Mouse (Mus musculus) intestine, embryonic 15.5 days (tissue): ENCODE data around the gene Eepd1. TPM values are rescaled to one million over a fixed set of nuclear protein-coding genes. Genes with fewer than 3 reads are reported as not detected.

Source experiments
- ATAC-seq: fragments of 200-750 bp; cut with Nextera tagmentation; 2 replicates; pipeline ENCODE4 v1.8.0; 2017; ENCODE audit warnings: moderate TSS enrichment, moderate library complexity
- H3K27ac ChIP-seq: fragments of 300-500 bp; sonication (generic); 2 replicates; pipeline ENCODE4 v1.5.1; 2015; ENCODE audit warnings: mild to moderate bottlenecking, inconsistent platforms
- H3K27me3 ChIP-seq: fragments of 300-500 bp; sonication (generic); replicated peaks from 2 replicates; pipeline ENCODE4 v1.6.1; 2015; ENCODE audit warnings: inconsistent platforms
- H3K36me3 ChIP-seq: fragments of 300-500 bp; sonication (generic); 2 replicates; pipeline ENCODE4 v1.6.1; 2015; ENCODE audit warnings: inconsistent platforms
- H3K4me1 ChIP-seq: fragments of 300-500 bp; sonication (generic); replicated peaks from 2 replicates; pipeline ENCODE4 v1.6.1; 2015; ENCODE audit warnings: inconsistent platforms
- H3K4me2 ChIP-seq: fragments of 300-500 bp; sonication (generic); replicated peaks from 2 replicates; pipeline ENCODE4 v1.6.1; 2015; ENCODE audit warnings: mild to moderate bottlenecking, inconsistent platforms
- H3K4me3 ChIP-seq: fragments of 300-500 bp; sonication (generic); replicated peaks from 2 replicates; pipeline ENCODE4 v1.5.1; 2015; ENCODE audit warnings: inconsistent platforms
- H3K9ac ChIP-seq: fragments of 300-500 bp; sonication (generic); 2 replicates; pipeline ENCODE4 v1.6.1; 2015; ENCODE audit warnings: inconsistent platforms
- H3K9me3 ChIP-seq: fragments of 300-500 bp; sonication (generic); 2 replicates; pipeline ENCODE4 v1.6.1; 2016; ENCODE audit warnings: inconsistent platforms
- WGBS: fragments of 180-500 bp; shearing (Covaris S2); methylation state at CpG from one replicate; pipeline ENCODE4 v1.1.7; 2015; 5-methylcytosine and 5-hydroxymethylcytosine counted together
- polyA plus RNA-seq: library from polyadenylated mRNA; unstranded; fragments of >200 nt; fragmentation: Nextera tagmentation; extraction: Ambion mirVana; gene quantifications from 2 replicates; pipeline ENCODE4 v1.2.1, GENCODE M21; 2015

The Eepd1 gene
- polyA plus RNA-seq, 1 experiment from 2014 or later = 5.9 TPM

- Histone ChIP-seq H3K27me3 (no peaks in the 10 kb centered on the region), H3K4me3 (no peak overlapping the region), H3K9me3 (no peaks in the 10 kb centered on the region), H3K36me3 (no peaks in the 10 kb centered on the region), H3K4me2 (no peak overlapping the region), H3K4me1 (0 out of 2 replicates have a peak, but pooled peaks cover 5% of the 10 kb centered on the region), H3K27ac (no peak overlapping the region), H3K9ac (no peak overlapping the region)
- 78% methylated on average over 5 of the region's 5 CpGs for WGBS
- no peak for ATAC-seq
These were observed 12.6 kb downstream of the Eepd1 start for GRCm38 (mm10) chr9:25493918-25494317.

DNA sequence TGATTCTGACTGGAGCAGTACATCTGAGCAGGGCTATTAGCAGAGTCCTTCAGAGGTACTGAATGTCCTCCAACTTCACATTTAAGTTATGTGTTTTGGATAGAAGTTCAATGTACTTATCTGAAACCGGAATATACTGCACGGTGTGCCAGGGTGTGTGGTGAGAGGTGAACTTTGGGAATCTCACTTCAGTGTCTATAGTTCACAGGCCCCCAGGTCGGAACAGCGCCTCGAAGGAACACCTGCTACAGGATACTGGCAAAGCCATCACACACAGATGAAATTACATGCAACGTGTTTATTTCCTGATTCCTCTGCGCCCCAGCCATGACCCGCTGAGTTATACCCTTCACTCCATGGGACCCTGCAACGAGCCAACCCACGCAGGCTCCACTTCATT lies 14.3 kb downstream of the Eepd1 start:
- Histone ChIP-seq H3K27me3 (no peaks in the 10 kb centered on the region), H3K9me3 (no peaks in the 10 kb centered on the region), H3K36me3 (no peaks in the 10 kb centered on the region), H3K4me1 (0 out of 2 replicates have a peak, but pooled peaks cover 6% of the 10 kb centered on the region), H3K9ac (no peak overlapping the region), H3K4me2 (no peak overlapping the region), H3K4me3 (no peak overlapping the region), H3K27ac (no peak overlapping the region)
- 96% methylated on average over 10 of the region's 10 CpGs for WGBS
- ATAC-seq = no peak

DNA sequence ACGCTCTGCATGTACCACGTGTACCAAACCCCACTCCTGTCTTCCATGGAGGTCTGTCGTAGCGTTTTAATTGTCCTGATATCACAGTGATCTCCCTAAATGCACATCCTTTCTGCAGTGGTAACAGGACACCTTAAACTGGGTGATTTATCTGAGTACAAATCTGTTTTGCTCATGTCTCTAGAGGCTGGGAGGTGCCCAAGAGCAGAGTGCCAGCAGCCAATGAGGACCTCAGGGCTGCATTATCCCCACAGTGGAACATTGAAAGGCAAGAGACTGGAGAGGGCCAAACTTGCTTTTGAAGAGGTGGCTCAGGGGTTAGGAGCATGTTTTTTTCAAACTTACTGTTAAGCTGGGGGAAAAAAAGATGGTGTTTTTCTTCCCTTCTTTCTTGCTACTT lies 14.8 kb downstream of the Eepd1 start:
- 0 out of 2 replicates have a peak, but pooled peaks cover 4% of the 10 kb centered on the region for H3K4me1 ChIP-seq
- H3K36me3 ChIP-seq = no peaks in the 10 kb centered on the region
- no peak overlapping the region for H3K4me3 ChIP-seq
- H3K9me3 ChIP-seq = no peaks in the 10 kb centered on the region
- H3K27ac ChIP-seq = no peak overlapping the region
- ATAC-seq = no peak
- no peak overlapping the region for H3K9ac ChIP-seq
- no peak overlapping the region for H3K4me2 ChIP-seq
- 82% methylated on average over 4 of the region's 4 CpGs for WGBS
- no peaks in the 10 kb centered on the region for H3K27me3 ChIP-seq

- Histone ChIP-seq H3K9ac (no peak overlapping the region), H3K4me2 (no peak overlapping the region), H3K9me3 (no peaks in the 10 kb centered on the region), H3K27ac (no peak overlapping the region), H3K27me3 (no peaks in the 10 kb centered on the region), H3K36me3 (no peaks in the 10 kb centered on the region), H3K4me1 (0 out of 2 replicates have a peak, but pooled peaks cover 4% of the 10 kb centered on the region), H3K4me3 (no peak overlapping the region)
- 96% methylated on average over 2 of the region's 2 CpGs for WGBS
- ATAC-seq = no peak
These were observed 15.4 kb downstream of the Eepd1 start for GRCm38 (mm10) chr9:25496703-25497102.

GRCm38 (mm10) chr9:25498770-25499169 lies 17.4 kb downstream of the Eepd1 start:
- Histone ChIP-seq H3K9me3 (no peaks in the 10 kb centered on the region), H3K27ac (no peak overlapping the region), H3K4me2 (no peak overlapping the region), H3K9ac (no peak overlapping the region), H3K4me3 (no peak overlapping the region), H3K27me3 (no peaks in the 10 kb centered on the region), H3K36me3 (no peaks in the 10 kb centered on the region), H3K4me1 (0 out of 2 replicates have a peak, but pooled peaks cover 4% of the 10 kb centered on the region)
- no peak for ATAC-seq
- WGBS = 23% methylated on average over 4 of the region's 4 CpGs

- WGBS = 29% methylated on average over 3 of the region's 3 CpGs
- Histone ChIP-seq H3K36me3 (no peaks in the 10 kb centered on the region), H3K9ac (no peak overlapping the region), H3K9me3 (no peaks in the 10 kb centered on the region), H3K4me2 (no peak overlapping the region), H3K27me3 (no peaks in the 10 kb centered on the region), H3K4me3 (no peak overlapping the region), H3K27ac (no peak overlapping the region), H3K4me1 (0 out of 2 replicates have a peak, but pooled peaks cover 4% of the 10 kb centered on the region)
- no peak for ATAC-seq
These were observed 18.0 kb downstream of the Eepd1 start for GRCm38 (mm10) chr9:25499306-25499705.

DNA sequence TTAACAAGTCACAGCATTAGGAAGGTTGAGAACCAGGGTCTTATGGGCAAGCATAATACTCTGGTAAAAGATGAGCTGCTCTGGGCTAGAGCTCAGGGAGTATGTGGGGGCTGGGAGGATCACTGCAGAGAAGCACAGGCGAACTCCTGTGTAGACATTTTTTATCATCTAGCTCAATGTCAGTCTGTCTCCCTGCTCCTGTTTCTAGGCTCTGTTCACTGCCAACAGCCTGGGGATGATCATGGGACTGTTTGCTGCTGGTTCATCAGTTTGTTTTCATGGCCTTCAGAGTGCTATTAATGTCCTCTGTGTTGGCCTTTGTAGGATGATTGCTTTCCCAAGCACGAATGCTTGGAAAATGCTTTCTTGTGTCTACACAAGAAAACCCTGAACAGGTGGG lies 18.7 kb downstream of the Eepd1 start:
- 68% methylated on average over 2 of the region's 2 CpGs for WGBS
- no peak for ATAC-seq
- H3K27me3 ChIP-seq = no peaks in the 10 kb centered on the region
- no peak overlapping the region for H3K27ac ChIP-seq
- 0 out of 2 replicates have a peak, but pooled peaks cover 4% of the 10 kb centered on the region for H3K4me1 ChIP-seq
- H3K9ac ChIP-seq = no peak overlapping the region
- H3K4me3 ChIP-seq = no peak overlapping the region
- no peaks in the 10 kb centered on the region for H3K9me3 ChIP-seq
- H3K36me3 ChIP-seq = no peaks in the 10 kb centered on the region
- H3K4me2 ChIP-seq = no peak overlapping the region

- WGBS = 84% methylated on average over 3 of the region's 3 CpGs
- no peak overlapping the region for H3K27ac ChIP-seq
- ATAC-seq = no peak
These were observed 27.5 kb downstream of the Eepd1 start for GRCm38 (mm10) chr9:25508825-25509224.

DNA sequence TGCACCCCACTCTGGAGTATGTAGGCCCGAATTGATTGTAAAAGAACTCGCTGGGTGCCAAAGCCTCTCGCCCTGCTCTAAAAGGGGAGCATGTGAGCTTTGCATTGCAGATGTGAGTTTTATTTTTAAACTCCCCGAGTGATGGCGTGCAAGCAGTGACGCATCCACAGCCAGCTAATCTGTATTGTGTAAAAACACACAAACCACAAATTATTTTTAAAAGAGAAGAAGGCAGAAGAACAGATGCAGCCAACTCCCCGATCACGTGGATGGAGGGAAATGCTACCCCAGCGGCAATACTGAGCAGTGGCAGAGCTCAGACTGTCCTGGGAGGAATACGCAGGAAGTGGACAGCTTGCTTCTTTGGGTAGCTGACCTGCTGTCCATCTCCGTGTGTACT lies 29.2 kb downstream of the Eepd1 start:
- Histone ChIP-seq H3K27me3 (no peaks in the 10 kb centered on the region), H3K4me2 (no peak overlapping the region), H3K9ac (no peak overlapping the region), H3K36me3 (no peaks in the 10 kb centered on the region), H3K4me1 (no peaks in the 10 kb centered on the region), H3K9me3 (no peaks in the 10 kb centered on the region), H3K4me3 (no peak overlapping the region), H3K27ac (no peak overlapping the region)
- ATAC-seq = no peak
- 86% methylated on average over 11 of the region's 11 CpGs for WGBS

More at GRCm38 (mm10) chr9:25508825-25509224, 27.5 kb downstream of the Eepd1 start:
- Histone ChIP-seq H3K9me3 (no peaks in the 10 kb centered on the region), H3K36me3 (no peaks in the 10 kb centered on the region), H3K4me1 (no peaks in the 10 kb centered on the region), H3K4me2 (no peak overlapping the region), H3K27me3 (no peaks in the 10 kb centered on the region), H3K9ac (no peak overlapping the region), H3K4me3 (no peak overlapping the region)

DNA sequence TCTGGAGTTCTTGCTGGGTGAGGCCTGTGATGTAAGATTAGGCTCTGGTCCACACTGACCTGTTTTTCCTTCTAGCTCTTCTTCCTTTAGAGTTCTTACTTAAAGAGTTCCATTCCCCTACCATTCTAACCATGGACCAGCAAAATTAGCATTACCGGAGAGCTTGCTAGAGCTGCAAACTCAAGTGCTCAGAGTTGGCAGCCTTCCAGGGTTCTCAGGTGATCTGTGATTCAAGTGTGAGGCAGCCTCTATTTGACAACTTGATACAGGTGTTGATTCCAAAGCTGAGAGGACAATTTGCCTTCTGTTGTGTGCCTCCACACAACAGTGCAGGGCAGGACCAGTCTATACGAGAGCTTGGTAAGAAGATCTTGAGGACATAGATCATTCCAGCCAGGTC lies 31.7 kb downstream of the Eepd1 start:
- H3K27me3 ChIP-seq = no peaks in the 10 kb centered on the region
- WGBS = 64% methylated on average over 2 of the region's 2 CpGs
- no peaks in the 10 kb centered on the region for H3K9me3 ChIP-seq
- no peaks in the 10 kb centered on the region for H3K4me1 ChIP-seq
- 0 out of 2 replicates have a peak, but pooled peaks have one; percentile 23 for ATAC-seq
- H3K9ac ChIP-seq = no peak overlapping the region
- no peak overlapping the region for H3K27ac ChIP-seq
- H3K36me3 ChIP-seq = no peaks in the 10 kb centered on the region
- H3K4me3 ChIP-seq = no peak overlapping the region
- no peak overlapping the region for H3K4me2 ChIP-seq

DNA sequence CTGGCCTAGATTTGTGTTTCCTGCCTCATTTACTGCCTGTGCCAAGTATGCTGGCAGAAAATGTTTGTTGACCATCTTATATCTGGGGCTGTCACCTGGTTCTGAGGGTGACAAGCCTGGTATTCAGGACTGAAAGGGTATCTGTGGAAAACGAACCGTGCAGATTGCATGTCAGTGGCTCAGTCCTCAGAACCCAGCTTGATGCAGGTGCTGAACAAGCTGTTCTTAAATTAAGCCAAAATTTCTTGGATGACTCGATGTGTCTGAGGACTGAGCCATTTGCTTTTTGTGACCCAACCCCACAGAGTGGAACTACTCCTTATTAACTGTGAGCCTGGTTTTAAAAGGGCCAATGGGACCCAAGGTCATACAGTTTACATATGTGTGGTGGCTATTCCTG lies 32.2 kb downstream of the Eepd1 start:
- WGBS = 88% methylated on average over 3 of the region's 3 CpGs
- Histone ChIP-seq H3K36me3 (no peaks in the 10 kb centered on the region), H3K4me3 (no peak overlapping the region), H3K9ac (no peak overlapping the region), H3K4me1 (no peaks in the 10 kb centered on the region), H3K27me3 (no peaks in the 10 kb centered on the region), H3K4me2 (no peak overlapping the region), H3K27ac (no peak overlapping the region), H3K9me3 (no peaks in the 10 kb centered on the region)
- no peak for ATAC-seq

DNA sequence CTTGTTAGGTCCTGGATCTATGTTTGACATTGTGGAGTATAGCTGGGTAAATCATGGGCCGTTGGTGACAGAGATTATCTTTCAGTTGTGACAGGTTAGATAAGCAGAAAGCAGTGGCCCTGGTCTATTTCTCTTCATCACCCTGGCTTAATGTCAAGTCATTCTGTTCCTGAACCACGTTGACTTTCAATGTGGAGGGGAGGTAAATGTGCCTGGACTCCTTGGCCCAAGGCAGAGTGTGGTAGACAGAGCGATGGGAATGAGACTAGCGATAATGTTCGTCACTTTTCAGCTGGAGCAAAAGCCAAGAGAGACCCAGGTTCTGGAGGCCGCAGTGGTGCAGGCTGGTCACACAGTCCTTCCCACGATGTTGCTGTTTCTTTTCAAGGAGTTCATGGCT lies 35.3 kb downstream of the Eepd1 start:
- Histone ChIP-seq H3K4me1 (no peaks in the 10 kb centered on the region), H3K4me3 (no peak overlapping the region), H3K27ac (no peak overlapping the region), H3K9me3 (no peaks in the 10 kb centered on the region), H3K9ac (no peak overlapping the region), H3K4me2 (no peak overlapping the region), H3K36me3 (no peaks in the 10 kb centered on the region), H3K27me3 (no peaks in the 10 kb centered on the region)
- 61% methylated on average over 7 of the region's 7 CpGs for WGBS
- no peak for ATAC-seq

GRCm38 (mm10) chr9:25517982-25518381 lies 36.6 kb downstream of the Eepd1 start:
- no peaks in the 10 kb centered on the region for H3K36me3 ChIP-seq
- no peaks in the 10 kb centered on the region for H3K9me3 ChIP-seq
- H3K4me2 ChIP-seq = no peak overlapping the region
- WGBS = 48% methylated on average over 4 of the region's 4 CpGs
- no peak overlapping the region for H3K4me3 ChIP-seq
- no peaks in the 10 kb centered on the region for H3K4me1 ChIP-seq
- no peak for ATAC-seq
- no peak overlapping the region for H3K9ac ChIP-seq
- H3K27me3 ChIP-seq = no peaks in the 10 kb centered on the region
- H3K27ac ChIP-seq = no peak overlapping the region
